Mouse (Mus musculus) naive thymus-derived CD4-positive, alpha-beta T cell, adult 5 months (primary cell): ENCODE data around the gene Aif1l. TPM values are rescaled to one million over a fixed set of nuclear protein-coding genes. Genes with fewer than 3 reads are reported as not detected.

ENCODE experiments used
- polyA plus RNA-seq: library from polyadenylated mRNA; unstranded; fragments of 100-300 nt; shearing (Covaris generic); gene quantifications from one replicate; pipeline ENCODE4 v1.2.1, GENCODE M21; 2017

The Aif1l gene
- polyA plus RNA-seq = not detected

GRCm38 (mm10) chr2:31950058-31950871, at the start of gene Aif1l:
Gene Aif1l (plus strand): TSS chr2:31950139.

GRCm38 (mm10) chr2:31974141-31974808, 24.3 kb downstream of the Aif1l start, which contains the start of gene Nup214:
Gene Nup214 (plus strand): TSS chr2:31974436.

Other genes with a start within 250 kb of the Aif1l start
- gene Qrfp, start 139.6 kb upstream of the Aif1l start, polyA plus RNA-seq = 0.58 TPM
- 0.21 TPM for gene Fibcd1, start 104.1 kb upstream of the Aif1l start, polyA plus RNA-seq
- gene Lamc3, start 62.8 kb upstream of the Aif1l start, polyA plus RNA-seq = not detected
- 106 TPM for gene Nup214, start 24.3 kb downstream of the Aif1l start, polyA plus RNA-seq
- 48.3 TPM for gene Fam78a, start 134.7 kb downstream of the Aif1l start, polyA plus RNA-seq
- gene Plpp7, start 145.4 kb downstream of the Aif1l start, polyA plus RNA-seq = not detected
- 51.9 TPM for gene Prrc2b, start 200.9 kb downstream of the Aif1l start, polyA plus RNA-seq